Comparison of ENCODE assay signal across 36 mouse cellular contexts in the genomic region with DNA sequence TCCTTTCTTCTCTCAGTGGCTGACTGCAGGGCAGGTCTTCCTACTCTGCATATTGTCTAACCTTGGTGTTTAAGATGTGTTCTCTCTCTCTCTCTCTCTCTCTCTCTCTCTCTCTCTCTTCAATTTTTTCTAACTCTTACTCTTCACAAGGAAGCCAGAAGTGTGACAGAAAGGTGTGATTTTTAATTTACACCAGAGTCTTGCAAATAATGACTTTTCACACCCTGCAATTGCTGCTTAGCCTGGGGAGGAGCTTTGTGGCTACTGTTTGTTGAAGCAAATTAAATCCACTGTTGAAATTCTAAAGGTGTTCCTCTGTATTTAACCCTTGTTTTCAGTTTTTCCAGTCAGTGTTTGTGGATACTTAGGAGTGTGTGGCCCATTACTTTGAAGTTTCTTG. TPM values are rescaled to one million over a fixed set of nuclear protein-coding genes. Genes with fewer than 3 reads are reported as not detected.
"Had no signal": no experiment of that assay in that cellular context is flagged by ENCODE, and none has a peak within 500 bp of the region (broad histone marks: within the 10 kb centered on the region; RNA-seq: fewer than 3 reads in every experiment).

No protein-coding gene starts in this region.

- H3K9ac ChIP-seq: heart, embryonic 12.5 days; hindbrain, embryonic 12.5 days; hindbrain, embryonic 14.5 days; intestine, embryonic 15.5 days; limb, embryonic 13.5 days; limb, embryonic 15.5 days; liver, embryonic 12.5 days; liver, embryonic 14.5 days had no signal

- H3K4me1 ChIP-seq: heart, embryonic 10.5 days; heart, embryonic 12.5 days; hindbrain, embryonic 10.5 days; hindbrain, embryonic 12.5 days; intestine, embryonic 15.5 days; limb, embryonic 13.5 days; limb, embryonic 15.5 days; liver, embryonic 12.5 days had no signal

- H3K4me2 ChIP-seq: heart, embryonic 12.5 days; hindbrain, embryonic 12.5 days; hindbrain, embryonic 14.5 days; intestine, embryonic 15.5 days; limb, embryonic 13.5 days; limb, embryonic 15.5 days; liver, embryonic 12.5 days had no signal

- H3K9me3 ChIP-seq: heart, embryonic 10.5 days; heart, embryonic 12.5 days; hindbrain, embryonic 10.5 days; hindbrain, embryonic 12.5 days; intestine, embryonic 15.5 days; limb, embryonic 13.5 days; limb, embryonic 15.5 days; liver, embryonic 12.5 days had no signal

- H3K4me3 ChIP-seq: gastrocnemius, adult 2 months; heart, embryonic 10.5 days; heart, embryonic 12.5 days; hindbrain, embryonic 10.5 days; hindbrain, embryonic 12.5 days; intestine, embryonic 15.5 days; limb, embryonic 13.5 days; limb, embryonic 15.5 days; liver, embryonic 12.5 days had no signal

- ATAC-seq: hindbrain, embryonic 16.5 days; inflammation-experienced regulatory T-cells, adult 6 months; intestine, embryonic 15.5 days; intestine, postnatal 0 days; liver, embryonic 12.5 days had no signal

- H3K36me3 ChIP-seq: heart, embryonic 10.5 days; heart, embryonic 12.5 days; hindbrain, embryonic 10.5 days; hindbrain, embryonic 12.5 days; intestine, embryonic 15.5 days; limb, embryonic 13.5 days; limb, embryonic 15.5 days; liver, embryonic 12.5 days had no signal

- H3K27me3 ChIP-seq: heart, embryonic 12.5 days; hindbrain, embryonic 12.5 days; intestine, embryonic 15.5 days; limb, embryonic 13.5 days; limb, embryonic 15.5 days; liver, embryonic 12.5 days had no signal

- DNase-seq: gastrocnemius, adult 2 months; gastrocnemius, postnatal 10 days; gastrocnemius, postnatal 25 days; heart, adult 18-20 months; heart, postnatal 10 days; heart, postnatal 4 days; kidney, adult 18-20 months; kidney, adult 8-10 months; kidney, postnatal 10 days; kidney, postnatal 36 days; layer of hippocampus, adult 9-11 months; layer of hippocampus, postnatal 36 days; left cerebral cortex, postnatal 4 days had no signal

- H3K27ac ChIP-seq: gastrocnemius, adult 2 months; heart, embryonic 10.5 days; hindbrain, embryonic 10.5 days; hindbrain, embryonic 12.5 days; hindbrain, embryonic 14.5 days; intestine, embryonic 15.5 days; limb, embryonic 13.5 days; limb, embryonic 15.5 days; liver, embryonic 12.5 days; liver, embryonic 14.5 days had no signal

RNA-seq across cellular contexts. Expression of a gene that starts 1.3 kb away (rescaled TPM):
- total RNA-seq: gastrocnemius, adult 2 months; gastrocnemius, postnatal 10 days; gastrocnemius, postnatal 25 days; gastrocnemius, postnatal 4 days; granulocyte monocyte progenitor cell, adult 5-6 weeks; heart, adult 18-20 months; heart, adult 8-10 months; heart, postnatal 10 days; heart, postnatal 25 days; heart, postnatal 4 days; layer of hippocampus, adult 18-20 months; layer of hippocampus, adult 8-10 months; layer of hippocampus, postnatal 36 days had no signal
- polyA plus RNA-seq: heart, embryonic 12.5 days; heart, embryonic 14.5 days; intestine, postnatal 0 days; kidney, embryonic 14.5 days; kidney, embryonic 16.5 days; limb, embryonic 11.5 days; limb, embryonic 13.5 days; liver, embryonic 12.5 days; liver, embryonic 14.5 days had no signal
